Mouse (Mus musculus) forebrain, embryonic 15.5 days (tissue): ENCODE measurements around the gene Rabep2. TPM values are rescaled to one million over a fixed set of nuclear protein-coding genes. Genes with fewer than 3 reads are reported as not detected.
"Not testable (repeated sequence)": the region's sequence is repeated elsewhere in the genome, so short reads cannot be mapped to it uniquely, and the experiment has no call there.

Experiments
- ATAC-seq: fragments of 200-750 bp; cut with Nextera tagmentation; replicated peaks from 2 replicates; pipeline ENCODE4 v1.8.0; 2017; ENCODE audit warnings: mild to moderate bottlenecking, moderate TSS enrichment, moderate library complexity
- H3K27ac ChIP-seq: fragments of 300-500 bp; sonication (generic); replicated peaks from 2 replicates; pipeline ENCODE4 v1.5.1; 2015; ENCODE audit warnings: mild to moderate bottlenecking, inconsistent platforms
- H3K27me3 ChIP-seq: fragments of 300-500 bp; sonication (generic); 2 replicates; pipeline ENCODE4 v1.6.1; 2015; ENCODE audit warnings: inconsistent platforms
- H3K36me3 ChIP-seq: fragments of 300-500 bp; sonication (generic); 2 replicates; pipeline ENCODE4 v1.6.1; 2015; ENCODE audit warnings: mild to moderate bottlenecking, inconsistent platforms
- H3K4me1 ChIP-seq: fragments of 300-500 bp; sonication (generic); 2 replicates; pipeline ENCODE4 v1.6.1; 2015; ENCODE audit warnings: inconsistent platforms
- H3K4me2 ChIP-seq: fragments of 300-500 bp; sonication (generic); replicated peaks from 2 replicates; pipeline ENCODE4 v1.6.1; 2015; ENCODE audit warnings: mild to moderate bottlenecking, inconsistent platforms
- H3K4me3 ChIP-seq: fragments of 300-500 bp; sonication (generic); 2 replicates; pipeline ENCODE4 v1.5.1; 2015; ENCODE audit warnings: mild to moderate bottlenecking, inconsistent platforms
- H3K9ac ChIP-seq: fragments of 300-500 bp; sonication (generic); replicated peaks from 2 replicates; pipeline ENCODE4 v1.6.1; 2015; ENCODE audit warnings: mild to moderate bottlenecking, inconsistent platforms
- H3K9me3 ChIP-seq: fragments of 300-500 bp; sonication (generic); 2 replicates; pipeline ENCODE4 v1.6.1; 2016; ENCODE audit warnings: inconsistent platforms
- WGBS: fragments of 180-500 bp; shearing (Covaris S2); methylation state at CpG from one replicate; pipeline ENCODE4 v1.1.7; 2015; ENCODE audit warnings: mixed read lengths; 5-methylcytosine and 5-hydroxymethylcytosine counted together
- polyA plus RNA-seq: library from polyadenylated mRNA; unstranded; fragments of >200 nt; fragmentation: Nextera tagmentation; extraction: Ambion mirVana; gene quantifications from 2 replicates; pipeline ENCODE4 v1.2.1, GENCODE M21; 2015

The Rabep2 gene
- polyA plus RNA-seq = 23.6 and 26.9 TPM in 2 replicates

GRCm38 (mm10) chr7:126428631-126429502, at the start of gene Rabep2:
Rabep2 (plus strand) TSS chr7:126428759.
- peak within 1 kb of the TSS; percentile 85 for H3K27ac ChIP-seq
- H3K4me3 ChIP-seq = peak within 1 kb of the TSS; percentile 59
- H3K9ac ChIP-seq = peak within 1 kb of the TSS; percentile 86
- ATAC-seq = peak; percentile 94
- under 1% methylated on average over 80 of the region's 82 CpGs for WGBS
- no peaks in the 10 kb centered on the region for H3K36me3 ChIP-seq
- no peaks in the 10 kb centered on the region for H3K9me3 ChIP-seq
- H3K27me3 ChIP-seq = no peaks in the 10 kb centered on the region
- H3K4me1 ChIP-seq = peaks cover 16% of the 10 kb centered on the region
- H3K4me2 ChIP-seq = peak within 1 kb of the TSS; percentile 90

GRCm38 (mm10) chr7:126383565-126383964, 45.0 kb upstream of the Rabep2 start:
- Histone ChIP-seq H3K4me2 (no peak overlapping the region), H3K4me1 (no peaks in the 10 kb centered on the region), H3K9me3 (no peaks in the 10 kb centered on the region), H3K4me3 (no peak overlapping the region), H3K9ac (no peak overlapping the region), H3K27me3 (no peaks in the 10 kb centered on the region), H3K27ac (no peak overlapping the region), H3K36me3 (peaks cover 11% of the 10 kb centered on the region)
- WGBS = 87% methylated on average over 5 of the region's 5 CpGs
- ATAC-seq = no peak

GRCm38 (mm10) chr7:126388185-126388584, 40.4 kb upstream of the Rabep2 start:
- Histone ChIP-seq H3K4me3 (no peak overlapping the region), H3K36me3 (peaks cover 23% of the 10 kb centered on the region), H3K4me1 (no peaks in the 10 kb centered on the region), H3K4me2 (no peak overlapping the region), H3K27me3 (no peaks in the 10 kb centered on the region), H3K9me3 (no peaks in the 10 kb centered on the region), H3K9ac (no peak overlapping the region), H3K27ac (no peak overlapping the region)
- ATAC-seq = no peak
- WGBS = 100% methylated on average over 1 of the region's 1 CpGs

- H3K9ac ChIP-seq, H3K4me3 ChIP-seq, H3K27ac ChIP-seq, H3K9me3 ChIP-seq, H3K27me3 ChIP-seq, H3K4me2 ChIP-seq, ATAC-seq: not testable (repeated sequence)
- H3K36me3 ChIP-seq = peaks cover 13% of the 10 kb centered on the region
- 93% methylated on average over 7 of the region's 7 CpGs for WGBS
- peaks cover 12% of the 10 kb centered on the region for H3K4me1 ChIP-seq
These were observed 36.3 kb upstream of the Rabep2 start for GRCm38 (mm10) chr7:126392086-126392884.

GRCm38 (mm10) chr7:126396298-126397119, 32.0 kb upstream of the Rabep2 start, which contains the start of gene Nfatc2ip:
Nfatc2ip (minus strand) TSS chr7:126396737.
- under 1% methylated on average over 59 of the region's 59 CpGs for WGBS
- Histone ChIP-seq H3K4me3 (peak within 1 kb of the TSS; percentile 98), H3K4me2 (peak within 1 kb of the TSS; percentile 91), H3K4me1 (peaks cover 12% of the 10 kb centered on the region), H3K36me3 (no peaks in the 10 kb centered on the region), H3K27me3 (no peaks in the 10 kb centered on the region), H3K9ac (peak within 1 kb of the TSS; percentile 81), H3K27ac (peak within 1 kb of the TSS; percentile 58; the same call in 1 of the 2 replicates), H3K9me3 (no peaks in the 10 kb centered on the region)
- peak; percentile 100 for ATAC-seq

- Histone ChIP-seq H3K9me3 (no peaks in the 10 kb centered on the region), H3K4me3 (0 out of 2 replicates have a peak overlapping the region, but pooled peaks have one; percentile 98), H3K27ac (no peak overlapping the region), H3K4me1 (peaks cover 12% of the 10 kb centered on the region), H3K4me2 (peak overlapping the region; percentile 22; the same call in 1 of the 2 replicates), H3K27me3 (no peaks in the 10 kb centered on the region), H3K9ac (no peak overlapping the region; the same call in 1 of the 2 replicates), H3K36me3 (no peaks in the 10 kb centered on the region)
- ATAC-seq = no peak
- 48% methylated on average over 6 of the region's 6 CpGs for WGBS
These were observed 31.3 kb upstream of the Rabep2 start for GRCm38 (mm10) chr7:126397221-126397620.

GRCm38 (mm10) chr7:126397822-126398221, 30.7 kb upstream of the Rabep2 start:
- H3K36me3 ChIP-seq = no peaks in the 10 kb centered on the region
- no peak overlapping the region for H3K4me2 ChIP-seq
- H3K27me3 ChIP-seq = no peaks in the 10 kb centered on the region
- no peak overlapping the region for H3K9ac ChIP-seq
- 94% methylated on average over 4 of the region's 4 CpGs for WGBS
- no peak overlapping the region for H3K27ac ChIP-seq
- ATAC-seq = no peak
- no peaks in the 10 kb centered on the region for H3K9me3 ChIP-seq
- H3K4me1 ChIP-seq = peaks cover 12% of the 10 kb centered on the region
- no peak overlapping the region for H3K4me3 ChIP-seq

- no peak for ATAC-seq
- Histone ChIP-seq H3K36me3 (no peaks in the 10 kb centered on the region), H3K4me3 (no peak overlapping the region), H3K9ac (no peak overlapping the region), H3K9me3 (no peaks in the 10 kb centered on the region), H3K27me3 (no peaks in the 10 kb centered on the region), H3K4me2 (no peak overlapping the region), H3K4me1 (peaks cover 12% of the 10 kb centered on the region), H3K27ac (no peak overlapping the region)
- 11% methylated on average over 5 of the region's 5 CpGs for WGBS
These were observed 29.0 kb upstream of the Rabep2 start for GRCm38 (mm10) chr7:126399548-126399947.

- H3K9ac ChIP-seq, H3K4me1 ChIP-seq, H3K4me2 ChIP-seq, H3K36me3 ChIP-seq, H3K27me3 ChIP-seq, H3K27ac ChIP-seq, ATAC-seq, H3K4me3 ChIP-seq, H3K9me3 ChIP-seq: not testable (repeated sequence)
- 79% methylated on average over 8 of the region's 8 CpGs for WGBS
These were observed 26.0 kb upstream of the Rabep2 start for GRCm38 (mm10) chr7:126402518-126402917.

- Histone ChIP-seq H3K4me1 (no peaks in the 10 kb centered on the region), H3K9ac (no peak overlapping the region), H3K4me2 (no peak overlapping the region), H3K9me3 (no peaks in the 10 kb centered on the region), H3K4me3 (no peak overlapping the region), H3K27ac (no peak overlapping the region), H3K36me3 (no peaks in the 10 kb centered on the region), H3K27me3 (no peaks in the 10 kb centered on the region)
- 88% methylated on average over 2 of the region's 2 CpGs for WGBS
- ATAC-seq = no peak
These were observed 19.9 kb upstream of the Rabep2 start for GRCm38 (mm10) chr7:126408686-126409085.

GRCm38 (mm10) chr7:126411061-126411460, 17.5 kb upstream of the Rabep2 start:
- Histone ChIP-seq H3K9me3 (no peaks in the 10 kb centered on the region), H3K27ac (no peak overlapping the region), H3K4me3 (no peak overlapping the region), H3K4me1 (no peaks in the 10 kb centered on the region), H3K27me3 (no peaks in the 10 kb centered on the region), H3K9ac (no peak overlapping the region), H3K36me3 (no peaks in the 10 kb centered on the region), H3K4me2 (no peak overlapping the region)
- WGBS = 88% methylated on average over 4 of the region's 4 CpGs
- ATAC-seq = no peak
